Mouse (Mus musculus): ENCODE results near the gene Rhoa.

Rhoa gene

GRCm38 (mm10) chr9:108305629-108306520, at the start of gene Rhoa, which contains the start of gene Tcta:
TSS of gene Rhoa (plus strand) at chr9:108306129.
TSS of gene Tcta (minus strand) at chr9:108306160.
- in situ Hi-C loops (cut with MboI, MseI) = no loop called here

- in situ Hi-C loops (cut with MboI, MseI) = no loop called here
These were observed 45.4 kb upstream of the Rhoa start for GRCm38 (mm10) chr9:108260526-108260925.

GRCm38 (mm10) chr9:108261865-108262264, 44.1 kb upstream of the Rhoa start:
- in situ Hi-C loops (cut with MboI, MseI) = no loop called here

- in situ Hi-C loops (cut with MboI, MseI) = no loop called here
These were observed 43.4 kb upstream of the Rhoa start for GRCm38 (mm10) chr9:108262494-108263049.

GRCm38 (mm10) chr9:108263131-108263681, 42.7 kb upstream of the Rhoa start:
- in situ Hi-C loops (cut with MboI, MseI) = no loop called here

GRCm38 (mm10) chr9:108263690-108264190, 42.2 kb upstream of the Rhoa start, which contains the start of gene Dag1:
TSS of gene Dag1 (minus strand) at chr9:108263958.
- in situ Hi-C loops (cut with MboI, MseI) = no loop called here

- in situ Hi-C loops (cut with MboI, MseI) = no loop called here
These were observed 41.6 kb upstream of the Rhoa start for GRCm38 (mm10) chr9:108264191-108264921.

GRCm38 (mm10) chr9:108266261-108266935, 39.5 kb upstream of the Rhoa start:
- in situ Hi-C loops (cut with MboI, MseI) = loop anchor here in 1 of 2 experiments (5.0 kb wide), 1 partner anchor 651 kb away; no protein-coding TSS in a partner anchor

GRCm38 (mm10) chr9:108267691-108268090, 38.2 kb upstream of the Rhoa start:
- in situ Hi-C loops (cut with MboI, MseI) = loop anchor here in 1 of 2 experiments (5.0 kb wide), 1 partner anchor 650 kb away; no protein-coding TSS in a partner anchor

GRCm38 (mm10) chr9:108268701-108269100, 37.2 kb upstream of the Rhoa start:
- in situ Hi-C loops (cut with MboI, MseI) = loop anchor here in 1 of 2 experiments (5.0 kb wide), 1 partner anchor 649 kb away; no protein-coding TSS in a partner anchor

- in situ Hi-C loops (cut with MboI, MseI) = loop anchor here in 1 of 2 experiments (5.0 kb wide), 1 partner anchor 65 kb away; no protein-coding TSS in a partner anchor
These were observed 34.0 kb upstream of the Rhoa start for GRCm38 (mm10) chr9:108271941-108272340.

- in situ Hi-C loops (cut with MboI, MseI) = loop anchor here in 1 of 2 experiments (5.0 kb wide), 1 partner anchor 65 kb away; no protein-coding TSS in a partner anchor
These were observed 33.2 kb upstream of the Rhoa start for GRCm38 (mm10) chr9:108272691-108273090.

- in situ Hi-C loops (cut with MboI, MseI) = loop anchor here in 1 of 2 experiments (5.0 kb wide), 1 partner anchor 66 kb away; no protein-coding TSS in a partner anchor
These were observed 32.4 kb upstream of the Rhoa start for GRCm38 (mm10) chr9:108273485-108273884.

- in situ Hi-C loops (cut with MboI, MseI) = loop anchor here in 1 of 2 experiments (5.0 kb wide), 1 partner anchor 67 kb away; no protein-coding TSS in a partner anchor
These were observed 31.2 kb upstream of the Rhoa start for GRCm38 (mm10) chr9:108274476-108275330.

GRCm38 (mm10) chr9:108275331-108275659, 30.6 kb upstream of the Rhoa start:
- in situ Hi-C loops (cut with MboI, MseI) = no loop called here

GRCm38 (mm10) chr9:108278697-108279450, 27.1 kb upstream of the Rhoa start:
- in situ Hi-C loops (cut with MboI, MseI) = no loop called here

GRCm38 (mm10) chr9:108280071-108280828, 25.7 kb upstream of the Rhoa start:
- in situ Hi-C loops (cut with MboI, MseI) = no loop called here

GRCm38 (mm10) chr9:108284410-108284809, 21.5 kb upstream of the Rhoa start:
- in situ Hi-C loops (cut with MboI, MseI) = no loop called here

Data from T-helper 17 cell (primary cell).